Mouse (Mus musculus): ENCODE data around the gene Efcab9. TPM values are rescaled to one million over a fixed set of nuclear protein-coding genes. Genes with fewer than 3 reads are reported as not detected.
A peak's percentile ranks its signal among the peaks of the same experiment; 100 is the strongest.

Gene Efcab9
- polyA plus RNA-seq, 1 experiment from 2014 or later = 0.27 TPM

DNA sequence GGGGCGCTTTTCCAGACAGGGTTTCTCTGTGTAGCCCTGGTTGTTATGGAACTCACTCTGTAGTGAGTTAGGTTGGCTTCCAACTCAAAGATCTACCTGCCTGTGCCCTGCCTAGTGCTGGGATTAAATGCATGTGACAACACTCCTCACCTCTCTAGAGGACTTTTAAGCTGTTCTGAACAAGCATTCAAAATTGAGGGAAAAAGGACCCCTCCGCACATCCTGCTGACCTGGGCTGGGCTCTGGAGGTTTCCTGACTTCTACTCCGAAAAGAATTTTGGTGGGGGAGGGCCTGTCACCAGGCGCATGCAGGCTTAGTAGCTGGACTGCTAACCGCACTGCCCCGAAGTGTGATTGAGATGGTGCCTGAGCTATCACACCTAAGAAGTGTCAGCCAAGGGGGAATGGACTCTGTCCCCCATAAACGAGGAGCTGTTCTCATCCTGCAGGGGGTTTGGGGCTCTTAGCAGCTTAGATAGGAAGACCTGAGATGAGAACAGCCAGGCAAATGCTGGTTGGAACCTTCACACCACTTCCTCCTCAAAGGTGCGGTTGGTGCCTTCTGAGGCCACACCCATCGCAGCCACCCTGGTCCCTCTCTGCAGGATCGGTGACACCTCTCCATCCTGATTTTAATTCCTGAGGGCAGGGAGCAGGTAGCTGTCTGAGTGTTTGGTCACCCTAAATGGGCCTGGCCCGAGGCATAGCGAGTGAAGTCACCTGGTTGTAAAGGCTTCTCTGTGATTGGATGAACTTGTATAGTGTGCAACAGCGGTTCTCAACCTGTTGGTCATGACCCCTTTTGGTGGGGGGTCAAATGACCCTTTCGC is 21.6 kb upstream of the Efcab9 start:
- no peak overlapping the region for H3K4me2 ChIP-seq
- ATAC-seq = no peak
- no peaks in the 10 kb centered on the region for H3K36me3 ChIP-seq (ENCODE audit: poor library complexity, severe bottlenecking)
- H3K9ac ChIP-seq = no peak overlapping the region
- H3K4me3 ChIP-seq = no peak overlapping the region
- no peak overlapping the region for H3K27ac ChIP-seq
- H3K4me1 ChIP-seq = peaks cover 30% of the 10 kb centered on the region
- H3K27me3 ChIP-seq = no peaks in the 10 kb centered on the region
- H3K9me3 ChIP-seq (replicated peaks) = no peaks in the 10 kb centered on the region
- WGBS = 80% methylated on average over 14 of the region's 14 CpGs

DNA sequence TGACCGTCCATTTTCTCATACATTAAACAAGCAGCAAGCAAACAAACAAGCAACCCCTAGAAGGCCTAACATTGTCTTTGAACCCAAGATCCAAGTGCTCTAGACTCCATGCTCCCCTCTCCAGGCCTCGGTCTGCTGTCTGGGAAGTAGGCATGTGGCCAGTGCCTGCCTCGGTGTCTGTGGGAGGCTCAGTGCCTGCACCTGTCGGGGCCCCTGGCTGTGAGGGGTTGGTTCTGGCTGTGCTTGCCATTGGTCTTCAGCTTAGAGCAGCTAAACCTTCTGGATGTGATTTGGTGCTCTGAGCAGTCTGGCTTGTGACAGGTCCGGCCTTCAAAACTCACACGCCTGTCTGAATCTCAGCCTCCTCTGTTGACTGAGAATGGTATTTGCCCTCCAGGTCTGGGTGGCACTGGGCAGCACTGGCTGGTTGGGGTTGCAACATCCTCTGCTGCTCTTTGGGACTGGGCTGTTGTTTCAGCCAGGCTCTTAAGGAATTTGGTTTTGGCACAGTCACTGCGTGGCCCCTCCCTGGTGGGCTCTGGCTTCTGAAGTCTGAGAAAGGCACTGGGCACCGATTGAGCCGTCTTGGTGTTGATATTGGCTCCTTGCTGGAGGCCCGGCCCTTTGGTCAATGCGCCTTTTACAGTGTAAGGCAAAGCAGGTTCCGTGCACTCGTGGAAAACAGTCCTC is 20.7 kb upstream of the Efcab9 start:
- no peaks in the 10 kb centered on the region for H3K36me3 ChIP-seq (ENCODE audit: poor library complexity, severe bottlenecking)
- no peaks in the 10 kb centered on the region for H3K9me3 ChIP-seq (replicated peaks)
- no peak overlapping the region for H3K4me3 ChIP-seq
- peaks cover 30% of the 10 kb centered on the region for H3K4me1 ChIP-seq
- no peak overlapping the region for H3K27ac ChIP-seq
- WGBS = 76% methylated on average over 13 of the region's 13 CpGs
- no peak overlapping the region for H3K4me2 ChIP-seq
- no peak overlapping the region; the same call in 1 of the 2 replicates for H3K9ac ChIP-seq
- peak; percentile 5; the same call in 1 of the 2 replicates for ATAC-seq
- no peaks in the 10 kb centered on the region for H3K27me3 ChIP-seq

- no peaks in the 10 kb centered on the region for H3K27me3 ChIP-seq
- no peak overlapping the region for H3K4me2 ChIP-seq
- peaks cover 30% of the 10 kb centered on the region for H3K4me1 ChIP-seq
- H3K9ac ChIP-seq = no peak overlapping the region
- WGBS = 52% methylated on average over 12 of the region's 12 CpGs
- ATAC-seq = peak; percentile 57
- no peaks in the 10 kb centered on the region for H3K9me3 ChIP-seq (replicated peaks)
- H3K36me3 ChIP-seq (ENCODE audit: poor library complexity, severe bottlenecking) = no peaks in the 10 kb centered on the region
- H3K4me3 ChIP-seq = no peak overlapping the region
- no peak overlapping the region for H3K27ac ChIP-seq
These were observed 19.9 kb upstream of the Efcab9 start for GRCm38 (mm10) chr11:32551579-32552297.

GRCm38 (mm10) chr11:32551056-32551455 is 19.2 kb upstream of the Efcab9 start:
- no peak for ATAC-seq
- H3K36me3 ChIP-seq (ENCODE audit: poor library complexity, severe bottlenecking) = no peaks in the 10 kb centered on the region
- 90% methylated on average over 4 of the region's 4 CpGs for WGBS
- H3K4me1 ChIP-seq = peaks cover 30% of the 10 kb centered on the region
- H3K4me3 ChIP-seq = no peak overlapping the region
- no peaks in the 10 kb centered on the region for H3K27me3 ChIP-seq
- no peaks in the 10 kb centered on the region for H3K9me3 ChIP-seq (replicated peaks)
- no peak overlapping the region for H3K9ac ChIP-seq
- no peak overlapping the region for H3K4me2 ChIP-seq
- no peak overlapping the region for H3K27ac ChIP-seq

DNA sequence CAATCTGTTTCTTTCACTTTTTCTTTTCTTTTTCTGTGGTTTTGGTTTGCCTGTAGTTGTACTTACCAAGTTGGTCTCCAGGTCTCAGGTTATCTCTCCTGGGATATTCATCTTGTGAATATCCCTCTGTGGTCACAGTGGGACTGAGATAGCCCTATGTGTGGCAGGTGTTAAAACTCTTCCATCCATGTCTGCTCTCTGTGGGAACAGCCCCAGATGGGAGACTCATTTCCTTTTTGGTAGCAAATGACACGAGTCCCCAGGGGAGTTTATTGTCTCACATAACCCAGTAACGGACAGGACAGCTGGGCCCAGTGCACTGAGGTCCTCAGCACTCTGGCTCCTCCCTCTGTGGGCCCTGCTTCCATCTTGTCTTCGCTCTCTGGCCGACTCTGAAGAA is 18.2 kb upstream of the Efcab9 start:
- Histone ChIP-seq H3K4me3 (no peak overlapping the region), H3K9ac (no peak overlapping the region), H3K9me3 (replicated peaks) (no peaks in the 10 kb centered on the region), H3K27me3 (no peaks in the 10 kb centered on the region), H3K4me2 (no peak overlapping the region), H3K4me1 (peaks cover 30% of the 10 kb centered on the region), H3K27ac (no peak overlapping the region; the same call in 1 of the 2 replicates), H3K36me3 (ENCODE audit: poor library complexity, severe bottlenecking) (no peaks in the 10 kb centered on the region)
- WGBS = 53% methylated on average over 4 of the region's 4 CpGs
- ATAC-seq = no peak

DNA sequence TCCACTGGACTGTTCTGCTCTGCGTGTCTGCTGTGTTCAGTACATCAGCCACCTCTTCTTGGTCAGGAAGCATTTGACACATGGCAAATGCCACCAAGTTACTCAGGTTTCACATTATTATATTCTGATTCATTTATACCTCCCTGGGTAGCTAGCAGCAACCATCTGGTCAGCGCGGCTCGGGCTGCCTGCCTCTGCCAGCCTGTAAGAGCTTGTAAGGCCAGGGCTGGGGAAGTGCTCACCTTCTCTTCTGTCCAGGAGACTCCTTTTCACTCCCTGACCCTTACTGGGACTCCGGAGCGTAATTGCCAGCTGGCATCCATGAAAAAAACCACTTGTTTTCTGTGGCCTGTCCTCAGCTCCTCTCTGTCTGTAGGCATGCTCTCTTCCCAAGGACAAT is 17.4 kb upstream of the Efcab9 start:
- H3K36me3 ChIP-seq (ENCODE audit: poor library complexity, severe bottlenecking) = no peaks in the 10 kb centered on the region
- WGBS = 68% methylated on average over 6 of the region's 6 CpGs
- 0 out of 2 replicates have a peak overlapping the region, but pooled peaks have one; percentile 3 for H3K27ac ChIP-seq
- no peak overlapping the region for H3K4me2 ChIP-seq
- peaks cover 30% of the 10 kb centered on the region for H3K4me1 ChIP-seq
- no peak for ATAC-seq
- H3K9me3 ChIP-seq (replicated peaks) = no peaks in the 10 kb centered on the region
- no peak overlapping the region for H3K4me3 ChIP-seq
- H3K27me3 ChIP-seq = no peaks in the 10 kb centered on the region
- H3K9ac ChIP-seq = no peak overlapping the region

DNA sequence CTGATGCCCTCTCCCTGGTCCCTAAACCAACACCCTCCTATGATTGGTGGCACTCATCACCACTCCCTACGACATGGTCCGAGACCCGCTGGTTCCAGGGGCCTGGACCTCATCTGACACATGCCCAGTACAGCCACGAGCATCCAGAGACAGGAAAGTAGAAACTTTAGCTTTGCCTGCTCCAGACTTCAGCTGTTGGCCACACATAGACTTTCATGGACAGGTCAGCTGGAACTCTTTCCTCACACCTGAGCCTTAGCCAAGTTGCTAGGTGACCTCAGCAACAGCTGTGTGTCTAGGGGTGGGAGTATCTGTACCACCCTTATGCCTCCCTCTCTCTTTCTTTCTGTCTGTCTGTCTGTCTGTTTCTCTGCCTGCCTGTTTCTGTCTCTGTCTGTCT is 16.4 kb upstream of the Efcab9 start:
- Histone ChIP-seq H3K36me3 (ENCODE audit: poor library complexity, severe bottlenecking) (no peaks in the 10 kb centered on the region), H3K27me3 (no peaks in the 10 kb centered on the region), H3K4me2 (no peak overlapping the region), H3K4me1 (peaks cover 30% of the 10 kb centered on the region), H3K4me3 (no peak overlapping the region), H3K27ac (no peak overlapping the region), H3K9ac (no peak overlapping the region), H3K9me3 (replicated peaks) (no peaks in the 10 kb centered on the region)
- 91% methylated on average over 4 of the region's 4 CpGs for WGBS
- ATAC-seq = no peak

DNA sequence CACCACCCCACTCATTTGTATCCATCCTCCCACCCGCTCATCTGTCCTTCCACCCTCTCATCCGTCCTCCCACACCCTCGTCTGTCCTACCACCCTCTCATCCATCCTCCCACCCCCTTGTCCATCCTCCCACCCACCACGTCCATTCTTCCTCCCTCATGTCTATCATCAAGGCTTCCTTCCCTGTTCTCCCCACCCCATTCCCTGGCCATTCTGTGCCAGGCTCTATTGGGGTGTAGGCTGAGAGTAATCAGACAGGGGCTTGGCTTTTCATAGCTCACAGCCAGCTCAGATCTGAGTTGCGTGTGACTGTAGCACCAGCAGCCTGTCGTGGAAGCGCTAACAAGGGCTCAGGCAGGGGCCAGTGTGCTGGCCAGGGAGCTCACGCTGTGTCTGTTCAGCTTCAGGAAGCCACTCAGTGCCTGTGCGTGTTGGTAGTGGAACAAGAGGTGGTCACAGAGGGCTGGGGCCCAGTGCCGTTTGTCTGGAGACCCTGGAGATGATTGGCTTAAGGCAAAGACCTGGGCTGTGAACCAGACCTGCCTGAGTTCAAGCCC is 15.6 kb upstream of the Efcab9 start:
- ATAC-seq = no peak
- no peaks in the 10 kb centered on the region for H3K9me3 ChIP-seq (replicated peaks)
- no peaks in the 10 kb centered on the region for H3K27me3 ChIP-seq
- peaks cover 27% of the 10 kb centered on the region for H3K4me1 ChIP-seq
- H3K4me3 ChIP-seq = no peak overlapping the region
- 80% methylated on average over 10 of the region's 10 CpGs for WGBS
- no peak overlapping the region for H3K27ac ChIP-seq
- no peak overlapping the region for H3K4me2 ChIP-seq
- H3K9ac ChIP-seq = no peak overlapping the region
- H3K36me3 ChIP-seq (ENCODE audit: poor library complexity, severe bottlenecking) = no peaks in the 10 kb centered on the region

- ATAC-seq = no peak; the same call in 1 of the 2 replicates
- no peak overlapping the region for H3K9ac ChIP-seq
- no peaks in the 10 kb centered on the region for H3K27me3 ChIP-seq
- 72% methylated on average over 5 of the region's 5 CpGs for WGBS
- no peak overlapping the region for H3K4me3 ChIP-seq
- H3K4me2 ChIP-seq = no peak overlapping the region
- no peaks in the 10 kb centered on the region for H3K36me3 ChIP-seq (ENCODE audit: poor library complexity, severe bottlenecking)
- peaks cover 17% of the 10 kb centered on the region for H3K4me1 ChIP-seq
- H3K27ac ChIP-seq = no peak overlapping the region
- H3K9me3 ChIP-seq (replicated peaks) = no peaks in the 10 kb centered on the region
These were observed 14.6 kb upstream of the Efcab9 start for GRCm38 (mm10) chr11:32546483-32546882.

GRCm38 (mm10) chr11:32545605-32546004 is 13.7 kb upstream of the Efcab9 start:
- Histone ChIP-seq H3K4me2 (no peak overlapping the region), H3K27ac (no peak overlapping the region), H3K9me3 (replicated peaks) (no peaks in the 10 kb centered on the region), H3K36me3 (ENCODE audit: poor library complexity, severe bottlenecking) (no peaks in the 10 kb centered on the region), H3K4me3 (no peak overlapping the region), H3K27me3 (no peaks in the 10 kb centered on the region), H3K4me1 (peaks cover 17% of the 10 kb centered on the region), H3K9ac (no peak overlapping the region)
- ATAC-seq = no peak
- WGBS = 60% methylated on average over 12 of the region's 12 CpGs

GRCm38 (mm10) chr11:32544497-32544896 is 12.6 kb upstream of the Efcab9 start:
- H3K9me3 ChIP-seq (replicated peaks) = no peaks in the 10 kb centered on the region
- no peaks in the 10 kb centered on the region for H3K27me3 ChIP-seq
- no peaks in the 10 kb centered on the region for H3K36me3 ChIP-seq (ENCODE audit: poor library complexity, severe bottlenecking)
- WGBS = 89% methylated on average over 5 of the region's 5 CpGs
- H3K4me2 ChIP-seq = no peak overlapping the region
- peaks cover 8% of the 10 kb centered on the region for H3K4me1 ChIP-seq
- ATAC-seq = no peak
- H3K27ac ChIP-seq = no peak overlapping the region
- H3K9ac ChIP-seq = no peak overlapping the region
- no peak overlapping the region for H3K4me3 ChIP-seq

GRCm38 (mm10) chr11:32544041-32544440 is 12.2 kb upstream of the Efcab9 start:
- H3K4me2 ChIP-seq = no peak overlapping the region
- H3K27me3 ChIP-seq = 0 out of 2 replicates have a peak, but pooled peaks cover 2% of the 10 kb centered on the region
- H3K4me1 ChIP-seq = 0 out of 2 replicates have a peak, but pooled peaks cover 3% of the 10 kb centered on the region
- H3K9me3 ChIP-seq (replicated peaks) = no peaks in the 10 kb centered on the region
- 93% methylated on average over 6 of the region's 6 CpGs for WGBS
- H3K4me3 ChIP-seq = no peak overlapping the region
- H3K36me3 ChIP-seq (ENCODE audit: poor library complexity, severe bottlenecking) = no peaks in the 10 kb centered on the region
- H3K27ac ChIP-seq = no peak overlapping the region
- H3K9ac ChIP-seq = no peak overlapping the region
- no peak for ATAC-seq

Data from forebrain, embryonic 13.5 days (tissue).